ENCODE assay signal across 7 mouse cellular contexts in genomic region chr5:25498821-25499422, GRCm38 (mm10). TPM values are rescaled to one million over a fixed set of nuclear protein-coding genes. Genes with fewer than 3 reads are reported as not detected.
DNase-seq lines count a peak whose midpoint lies in the region; ATAC-seq and TF ChIP-seq lines count a peak whose summit lies in the region.

No protein-coding gene starts in this region.

- H3K9me3 ChIP-seq in E14TG2a.4 (ENCODE audit: low read length): no peaks in the 10 kb centered on the region
- H3K9me3 ChIP-seq in erythroblast, embryonic 14.5 days (ENCODE audit: control insufficient read depth, low read length): no peaks in the 10 kb centered on the region
- no peaks in the 10 kb centered on the region for H3K9me3 ChIP-seq in stomach, embryonic 14.5 days (ENCODE audit: control insufficient read depth, low read depth, low read length)

- H3K36me3 ChIP-seq in E14TG2a.4 (ENCODE audit: insufficient read depth, low read length): no peaks in the 10 kb centered on the region
- peaks cover 2% of the 10 kb centered on the region for H3K36me3 ChIP-seq in erythroblast, embryonic 14.5 days (ENCODE audit: control insufficient read depth)
- no peaks in the 10 kb centered on the region for H3K36me3 ChIP-seq in stomach, embryonic 14.5 days (ENCODE audit: control insufficient read depth, insufficient read depth, low read length)

- peak overlapping the region; percentile 99 for H3K4me3 ChIP-seq in E14TG2a.4 (replicated peaks; ENCODE audit: low read length)
- peak overlapping the region; percentile 87 for H3K4me3 ChIP-seq in erythroblast, embryonic 14.5 days (replicated peaks)
- H3K4me3 ChIP-seq in stomach, embryonic 14.5 days (ENCODE audit: low read depth, low read length): peak overlapping the region; percentile 93

- ATAC-seq in activated CD4-positive, CD25-positive, alpha-beta regulatory T cell, adult 4 months: peak; percentile 51
- peak; percentile 81 for ATAC-seq in stomach, embryonic 14.5 days (ENCODE audit: insufficient number of reproducible peaks, insufficient read depth, low FRiP score, low read depth)

- peak overlapping the region; percentile 99 for H3K27ac ChIP-seq in stomach, embryonic 14.5 days (ENCODE audit: low read length)

- WGBS in stomach, embryonic 14.5 days: under 1% methylated on average over 37 of the region's 87 CpGs

- peaks cover 9% of the 10 kb centered on the region for H3K27me3 ChIP-seq in E14TG2a.4 (ENCODE audit: insufficient read depth, low read length)
- no peaks in the 10 kb centered on the region for H3K27me3 ChIP-seq in erythroblast, embryonic 14.5 days (ENCODE audit: control insufficient read depth)
- H3K27me3 ChIP-seq in stomach, embryonic 14.5 days (ENCODE audit: control insufficient read depth, insufficient read depth, low read length): no peaks in the 10 kb centered on the region

- peaks cover 32% of the 10 kb centered on the region for H3K4me1 ChIP-seq in E14TG2a.4 (replicated peaks; ENCODE audit: low read depth, low read length)
- peaks cover 39% of the 10 kb centered on the region for H3K4me1 ChIP-seq in erythroblast, embryonic 14.5 days (ENCODE audit: control insufficient read depth)
- H3K4me1 ChIP-seq in stomach, embryonic 14.5 days (ENCODE audit: control insufficient read depth, insufficient read depth, low read length): peaks cover 6% of the 10 kb centered on the region; the same call in 1 of the 2 replicates

- no peak for TF ChIP-seq CTCF in E14TG2a.4 (conservative IDR thresholded peaks at IDR 0.05; ENCODE audit: low read length)

- H3K4me2 ChIP-seq in stomach, embryonic 14.5 days (replicated peaks; ENCODE audit: low read depth, low read length): peak overlapping the region; percentile 57

- peak; percentile 82 to 92 for DNase-seq in heart, postnatal 14 days
- peak; percentile 79 for DNase-seq in left cerebral cortex, postnatal 4 days
- DNase-seq in mesoderm, embryonic 11.5 days (ENCODE audit: low read depth, low spot score): peak; percentile 84

- peak overlapping the region; percentile 74 for H3K9ac ChIP-seq in stomach, embryonic 14.5 days (replicated peaks; ENCODE audit: low read depth, low read length)

- intact Hi-C loops in heart, postnatal 14 days (cut with DNase I): loop anchor here (2.0 kb wide), 1 partner anchor 62 kb away; no protein-coding TSS in a partner anchor
- intact Hi-C loops in left cerebral cortex, postnatal 4 days (cut with DNase I): loop anchor here (10.0 kb wide), 1 partner anchor 74 kb away; no protein-coding TSS in a partner anchor

RNA-seq across cellular contexts. Expression of gene Kmt2c, which starts 0.3 kb away (rescaled TPM):
- polyA plus RNA-seq in activated CD4-positive, CD25-positive, alpha-beta regulatory T cell, adult 4 months (2017; shearing (Covaris generic)): 10 to 100 TPM; 26.0 to 27.7 TPM
- polyA plus RNA-seq in erythroblast, embryonic 14.5 days (2012): 0.45 and 0.60 TPM in 2 replicates
- 10 to 100 TPM; 47.8 to 49.4 TPM for total RNA-seq in heart, postnatal 14 days (2021)
- 100 to 1,000 TPM in 1 of 2 experiments, 10 to 100 TPM in 1; 89.2 to 101 TPM for total RNA-seq in left cerebral cortex, postnatal 4 days (2021)
- polyA plus RNA-seq in stomach, embryonic 14.5 days (2014; fragmentation: Nextera tagmentation; extraction: Ambion mirVana): 25.7 and 28.8 TPM in 2 replicates

RNA-seq across cellular contexts. Expression of gene Cct8l1, which starts 16.9 kb away (rescaled TPM):
- polyA plus RNA-seq in activated CD4-positive, CD25-positive, alpha-beta regulatory T cell, adult 4 months (2017; shearing (Covaris generic)): not detected
- not detected in 2 replicates for polyA plus RNA-seq in erythroblast, embryonic 14.5 days (2012)
- total RNA-seq in heart, postnatal 14 days (2021): under 1 TPM; 0.14 to 0.17 TPM
- total RNA-seq in left cerebral cortex, postnatal 4 days (2021): not detected
- polyA plus RNA-seq in stomach, embryonic 14.5 days (2014; fragmentation: Nextera tagmentation; extraction: Ambion mirVana): 0.17 TPM in 1 of 2 replicates, not detected in the other

Comparison
In these comparisons a context has a peak if more than half of its experiments do, and no peak if none do; other contexts are left out.
1. Peak in every context shown above with its lines: DNase-seq, ATAC-seq, H3K4me3 ChIP-seq and H3K27ac ChIP-seq.
2. RNA of gene Kmt2c, which starts 0.3 kb away (polyA plus RNA-seq): 25.7 to 28.8 TPM in stomach, embryonic 14.5 days and 26.0 to 27.7 TPM in activated CD4-positive, CD25-positive, alpha-beta regulatory T cell, adult 4 months; 0.45 to 0.60 TPM in erythroblast, embryonic 14.5 days; every median in the first group is over 10 times any median in the second.